Mouse (Mus musculus) CD4-positive naive resting alpha-beta T cell, adult 76 days (primary cell): ENCODE results near the gene Gm28168. TPM values are rescaled to one million over a fixed set of nuclear protein-coding genes. Genes with fewer than 3 reads are reported as not detected.

ENCODE experiments used
- total RNA-seq: library from RNA; stranded (reverse); gene quantifications from one replicate; pipeline ENCODE4 v1.2.4, GENCODE M21; 2023

Gm28168 gene
- total RNA-seq: not detected

DNA sequence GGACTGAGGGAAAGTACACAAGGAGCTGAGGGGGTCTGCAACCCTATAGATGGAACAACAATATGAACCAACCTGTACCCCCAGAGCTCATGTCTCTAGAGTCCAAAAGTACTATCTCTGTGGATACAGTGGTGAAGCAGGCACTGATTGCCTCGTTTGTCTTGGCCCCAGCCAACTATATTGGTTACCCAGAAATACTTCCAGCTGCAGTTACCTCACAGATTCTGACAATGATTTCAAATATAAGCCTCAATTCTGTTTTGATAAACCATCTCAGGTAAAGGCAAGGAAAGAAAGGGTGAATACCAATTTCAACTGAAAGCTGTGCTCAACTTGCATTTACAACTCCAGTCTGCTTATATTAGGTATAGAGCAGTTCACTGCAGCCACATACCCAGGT lies at the start of gene Gm28168:
TSS of gene Gm28168 (plus strand) at position 301 of the 400 bp plus-strand sequence.

DNA sequence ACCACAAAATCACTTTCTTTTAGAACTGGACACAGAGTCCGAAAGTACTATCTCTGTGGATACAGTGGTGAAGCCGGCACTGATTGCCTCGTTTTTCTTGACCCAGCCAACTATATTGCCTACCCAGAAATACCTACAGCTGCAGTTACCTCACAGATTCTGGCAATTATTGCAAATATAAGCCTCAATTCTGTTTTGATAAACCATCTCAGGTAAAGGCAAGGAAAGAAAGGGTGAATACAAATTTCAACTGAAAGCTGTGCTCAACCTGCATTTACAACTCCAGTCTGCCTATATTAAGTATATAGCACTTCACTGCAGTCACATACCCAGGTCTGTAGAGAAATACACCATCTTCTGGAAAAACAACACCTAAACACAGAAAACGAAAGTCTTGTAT lies 37.8 kb downstream of the Gm28168 start, which contains the start of gene Gm7145:
TSS of gene Gm7145 (plus strand) at position 301 of the 400 bp plus-strand sequence.

Other genes starting within 250 kb of the Gm28168 start
- gene Gm28363, start 230.9 kb upstream of the Gm28168 start, total RNA-seq: not detected
- gene B020011L13Rik, start 146.9 kb upstream of the Gm28168 start, total RNA-seq: not detected
- gene Gm28360, start 97.9 kb upstream of the Gm28168 start, total RNA-seq: not detected
- not detected for gene Gm7145, start 37.9 kb downstream of the Gm28168 start, total RNA-seq
- gene Gm29106, start 248.5 kb downstream of the Gm28168 start, total RNA-seq: not detected